Mouse (Mus musculus): ENCODE measurements around the gene Itgb5. TPM values are rescaled to one million over a fixed set of nuclear protein-coding genes. Genes with fewer than 3 reads are reported as not detected.

Itgb5 gene
- polyA plus RNA-seq, 1 experiment from 2014 or later, result 61.4 TPM

- ATAC-seq (replicated peaks; ENCODE audit: insufficient number of reproducible peaks, insufficient read depth, low FRiP score, low read depth), result no peak
- no peak overlapping the region for H3K4me2 ChIP-seq
- peaks cover 3% of the 10 kb centered on the region; the same call in 1 of the 2 replicates for H3K36me3 ChIP-seq
- no peak overlapping the region for H3K27ac ChIP-seq
- peaks cover 75% of the 10 kb centered on the region for H3K4me1 ChIP-seq (replicated peaks)
- WGBS, result 87% methylated on average over 4 of the region's 4 CpGs
- H3K9ac ChIP-seq, result no peak overlapping the region
- H3K9me3 ChIP-seq (replicated peaks), result no peaks in the 10 kb centered on the region
- H3K4me3 ChIP-seq, result no peak overlapping the region
- H3K27me3 ChIP-seq, result no peaks in the 10 kb centered on the region
These were observed 51.3 kb downstream of the Itgb5 start for GRCm38 (mm10) chr16:33880765-33881164.

GRCm38 (mm10) chr16:33882540-33882939, 53.1 kb downstream of the Itgb5 start:
- Histone ChIP-seq H3K27ac (peak overlapping the region; percentile 89), H3K4me3 (no peak overlapping the region), H3K27me3 (no peaks in the 10 kb centered on the region), H3K36me3 (peaks cover 3% of the 10 kb centered on the region; the same call in 1 of the 2 replicates), H3K4me1 (replicated peaks) (peaks cover 76% of the 10 kb centered on the region), H3K9ac (no peak overlapping the region), H3K9me3 (replicated peaks) (no peaks in the 10 kb centered on the region), H3K4me2 (0 out of 2 replicates have a peak overlapping the region, but pooled peaks have one; percentile 3)
- ATAC-seq (replicated peaks; ENCODE audit: insufficient number of reproducible peaks, insufficient read depth, low FRiP score, low read depth), result peak; percentile 79
- WGBS, result 32% methylated on average over 4 of the region's 4 CpGs

GRCm38 (mm10) chr16:33883046-33883975, 53.8 kb downstream of the Itgb5 start:
- no peak overlapping the region for H3K9ac ChIP-seq
- H3K4me3 ChIP-seq, result no peak overlapping the region
- peaks cover 3% of the 10 kb centered on the region; the same call in 1 of the 2 replicates for H3K36me3 ChIP-seq
- H3K4me1 ChIP-seq (replicated peaks), result peaks cover 68% of the 10 kb centered on the region
- no peaks in the 10 kb centered on the region for H3K27me3 ChIP-seq
- peak overlapping the region; percentile 89 for H3K27ac ChIP-seq
- H3K9me3 ChIP-seq (replicated peaks), result no peaks in the 10 kb centered on the region
- ATAC-seq (replicated peaks; ENCODE audit: insufficient number of reproducible peaks, insufficient read depth, low FRiP score, low read depth), result no peak
- 0 out of 2 replicates have a peak overlapping the region, but pooled peaks have one; percentile 3 for H3K4me2 ChIP-seq
- WGBS, result 47% methylated on average over 16 of the region's 16 CpGs

GRCm38 (mm10) chr16:33884201-33884600, 54.7 kb downstream of the Itgb5 start:
- peaks cover 3% of the 10 kb centered on the region; the same call in 1 of the 2 replicates for H3K36me3 ChIP-seq
- peaks cover 59% of the 10 kb centered on the region for H3K4me1 ChIP-seq (replicated peaks)
- peak overlapping the region; percentile 89 for H3K27ac ChIP-seq
- WGBS, result 69% methylated on average over 5 of the region's 5 CpGs
- no peak for ATAC-seq (replicated peaks; ENCODE audit: insufficient number of reproducible peaks, insufficient read depth, low FRiP score, low read depth)
- H3K9ac ChIP-seq, result no peak overlapping the region
- no peaks in the 10 kb centered on the region for H3K9me3 ChIP-seq (replicated peaks)
- H3K27me3 ChIP-seq, result no peaks in the 10 kb centered on the region
- H3K4me3 ChIP-seq, result no peak overlapping the region
- no peak overlapping the region for H3K4me2 ChIP-seq

GRCm38 (mm10) chr16:33885021-33885471, 55.6 kb downstream of the Itgb5 start:
- no peaks in the 10 kb centered on the region for H3K9me3 ChIP-seq (replicated peaks)
- ATAC-seq (replicated peaks; ENCODE audit: insufficient number of reproducible peaks, insufficient read depth, low FRiP score, low read depth), result no peak
- 38% methylated on average over 11 of the region's 11 CpGs for WGBS
- H3K4me2 ChIP-seq, result no peak overlapping the region
- H3K9ac ChIP-seq, result no peak overlapping the region
- peaks cover 3% of the 10 kb centered on the region; the same call in 1 of the 2 replicates for H3K36me3 ChIP-seq
- peak overlapping the region; percentile 47; the same call in 1 of the 2 replicates for H3K27ac ChIP-seq
- H3K4me1 ChIP-seq (replicated peaks), result peaks cover 55% of the 10 kb centered on the region
- no peak overlapping the region for H3K4me3 ChIP-seq
- no peaks in the 10 kb centered on the region for H3K27me3 ChIP-seq

- WGBS, result 77% methylated on average over 14 of the region's 14 CpGs
These were observed 56.3 kb downstream of the Itgb5 start for GRCm38 (mm10) chr16:33885671-33886328.

GRCm38 (mm10) chr16:33886665-33887064, 57.2 kb downstream of the Itgb5 start:
- peaks cover 3% of the 10 kb centered on the region; the same call in 1 of the 2 replicates for H3K36me3 ChIP-seq
- no peak overlapping the region for H3K4me2 ChIP-seq
- H3K27me3 ChIP-seq, result no peaks in the 10 kb centered on the region
- no peak overlapping the region for H3K4me3 ChIP-seq
- no peak for ATAC-seq (replicated peaks; ENCODE audit: insufficient number of reproducible peaks, insufficient read depth, low FRiP score, low read depth)
- no peaks in the 10 kb centered on the region for H3K9me3 ChIP-seq (replicated peaks)
- WGBS, result 44% methylated on average over 6 of the region's 6 CpGs
- H3K4me1 ChIP-seq (replicated peaks), result peaks cover 65% of the 10 kb centered on the region
- H3K9ac ChIP-seq, result no peak overlapping the region
- no peak overlapping the region for H3K27ac ChIP-seq

More at GRCm38 (mm10) chr16:33885671-33886328, 56.3 kb downstream of the Itgb5 start:
- Histone ChIP-seq H3K9ac (no peak overlapping the region), H3K4me2 (no peak overlapping the region), H3K4me1 (replicated peaks) (peaks cover 57% of the 10 kb centered on the region), H3K27me3 (no peaks in the 10 kb centered on the region), H3K27ac (no peak overlapping the region), H3K4me3 (no peak overlapping the region), H3K9me3 (replicated peaks) (no peaks in the 10 kb centered on the region), H3K36me3 (peaks cover 3% of the 10 kb centered on the region; the same call in 1 of the 2 replicates)
- no peak for ATAC-seq (replicated peaks; ENCODE audit: insufficient number of reproducible peaks, insufficient read depth, low FRiP score, low read depth)

- H3K27me3 ChIP-seq, result no peaks in the 10 kb centered on the region
- peaks cover 65% of the 10 kb centered on the region for H3K4me1 ChIP-seq (replicated peaks)
- no peak overlapping the region for H3K4me3 ChIP-seq
- H3K9me3 ChIP-seq (replicated peaks), result no peaks in the 10 kb centered on the region
- H3K36me3 ChIP-seq, result peaks cover 3% of the 10 kb centered on the region; the same call in 1 of the 2 replicates
- no peak for ATAC-seq (replicated peaks; ENCODE audit: insufficient number of reproducible peaks, insufficient read depth, low FRiP score, low read depth)
- WGBS, result 93% methylated on average over 2 of the region's 2 CpGs
- no peak overlapping the region for H3K9ac ChIP-seq
- H3K4me2 ChIP-seq, result no peak overlapping the region
- no peak overlapping the region for H3K27ac ChIP-seq
These were observed 58.5 kb downstream of the Itgb5 start for GRCm38 (mm10) chr16:33887981-33888380.

- Histone ChIP-seq H3K36me3 (peaks cover 3% of the 10 kb centered on the region; the same call in 1 of the 2 replicates), H3K27me3 (no peaks in the 10 kb centered on the region), H3K27ac (no peak overlapping the region), H3K4me1 (replicated peaks) (peaks cover 60% of the 10 kb centered on the region), H3K9me3 (replicated peaks) (no peaks in the 10 kb centered on the region), H3K9ac (no peak overlapping the region), H3K4me2 (no peak overlapping the region), H3K4me3 (no peak overlapping the region)
- WGBS, result 71% methylated on average over 13 of the region's 13 CpGs
- ATAC-seq (replicated peaks; ENCODE audit: insufficient number of reproducible peaks, insufficient read depth, low FRiP score, low read depth), result no peak
These were observed 59.6 kb downstream of the Itgb5 start for GRCm38 (mm10) chr16:33889000-33889607.

- Histone ChIP-seq H3K9ac (no peak overlapping the region), H3K4me1 (replicated peaks) (peaks cover 45% of the 10 kb centered on the region), H3K9me3 (replicated peaks) (no peaks in the 10 kb centered on the region), H3K27me3 (no peaks in the 10 kb centered on the region), H3K4me2 (peak overlapping the region; percentile 54; the same call in 1 of the 2 replicates), H3K36me3 (no peaks in the 10 kb centered on the region), H3K27ac (peak overlapping the region; percentile 89), H3K4me3 (no peak overlapping the region)
- ATAC-seq (replicated peaks; ENCODE audit: insufficient number of reproducible peaks, insufficient read depth, low FRiP score, low read depth), result no peak
- WGBS, result 70% methylated on average over 8 of the region's 8 CpGs
These were observed 61.6 kb downstream of the Itgb5 start for GRCm38 (mm10) chr16:33891099-33891498.
